Mouse (Mus musculus) skeletal muscle tissue, adult 2 months (tissue): ENCODE data around the gene Slc16a3.

Experiments used
- DNase-seq: peaks from one replicate; pipeline ENCODE4 v3.0.0-alpha.2; 2012; ENCODE audit warnings: low read depth, low spot score

Slc16a3 gene

DNA sequence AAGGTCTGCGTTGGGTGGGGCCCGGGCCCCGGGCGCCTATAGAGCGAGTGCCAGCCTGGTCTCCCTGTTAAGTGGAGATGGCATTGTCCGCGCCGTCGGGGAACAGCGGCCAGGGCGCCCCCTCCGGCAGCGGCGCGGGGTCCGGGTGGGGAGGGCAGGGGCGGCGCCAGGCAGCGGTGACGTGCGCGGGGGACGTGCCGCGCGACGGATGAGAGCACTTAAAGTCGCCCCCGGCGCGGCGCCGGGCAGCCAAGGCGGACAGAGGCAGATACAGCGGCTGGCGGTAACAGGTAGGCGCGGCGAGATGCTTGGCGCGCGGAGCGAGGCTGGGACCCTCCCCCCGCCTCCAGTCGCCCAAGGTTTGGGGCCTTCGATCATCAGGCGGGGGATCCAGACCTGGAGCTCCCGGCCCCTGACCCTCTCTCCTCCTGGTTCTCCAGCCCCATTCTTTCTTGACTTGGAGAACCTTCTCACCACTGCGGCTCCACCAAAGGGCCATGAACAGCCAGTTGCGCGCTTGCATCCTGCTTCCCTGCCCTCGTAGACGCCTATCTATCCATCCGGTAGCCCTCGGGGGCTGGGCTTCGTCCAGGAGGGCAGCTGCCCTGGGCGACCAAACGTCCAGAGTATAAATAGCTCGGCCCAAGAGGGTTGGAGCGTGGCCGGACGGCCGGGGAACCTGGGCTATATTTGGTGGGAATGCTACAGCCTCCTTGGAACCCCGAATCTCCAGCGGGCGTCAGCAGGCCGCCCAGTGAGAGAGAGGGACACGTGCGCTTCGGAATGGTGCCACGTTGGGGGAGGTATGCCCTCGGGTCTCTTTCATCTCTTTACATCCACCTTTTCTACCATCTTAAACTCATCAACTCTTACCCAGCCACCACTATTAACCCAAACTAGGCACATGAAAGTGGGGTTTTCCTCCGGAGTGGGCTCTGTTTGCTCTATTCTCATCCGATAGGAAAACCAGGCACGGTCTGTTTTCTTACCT, 876 bp downstream of the Slc16a3 start:
- DNase-seq = peak; percentile 92

GRCm38 (mm10) chr11:120949863-120950262, 1.6 kb downstream of the Slc16a3 start:
- no peak for DNase-seq

GRCm38 (mm10) chr11:120950281-120951202, 2.3 kb downstream of the Slc16a3 start:
- peak; percentile 97 for DNase-seq

DNA sequence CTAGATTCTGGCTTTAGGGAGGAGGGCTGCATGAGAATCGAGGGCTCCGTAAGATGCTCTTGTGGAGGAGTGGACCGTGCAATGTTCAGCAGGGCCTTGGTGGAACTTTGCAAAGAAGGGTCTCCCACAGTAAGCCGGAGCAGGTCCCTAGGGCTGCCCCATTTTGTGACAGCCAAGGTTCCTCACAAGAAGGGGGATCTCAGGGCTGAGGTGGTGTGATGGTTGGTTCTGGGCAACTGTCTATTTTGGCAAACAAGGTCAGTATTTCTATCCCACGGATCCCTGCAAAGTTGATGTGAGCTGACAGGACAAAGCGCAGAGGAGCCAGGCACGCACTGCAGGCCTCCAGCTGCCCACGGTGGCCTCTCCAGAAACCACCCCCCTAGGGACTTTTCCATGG, 3.0 kb downstream of the Slc16a3 start:
- DNase-seq = no peak

- DNase-seq = peak; percentile 94
These were observed 3.8 kb downstream of the Slc16a3 start for GRCm38 (mm10) chr11:120951731-120952730.

DNA sequence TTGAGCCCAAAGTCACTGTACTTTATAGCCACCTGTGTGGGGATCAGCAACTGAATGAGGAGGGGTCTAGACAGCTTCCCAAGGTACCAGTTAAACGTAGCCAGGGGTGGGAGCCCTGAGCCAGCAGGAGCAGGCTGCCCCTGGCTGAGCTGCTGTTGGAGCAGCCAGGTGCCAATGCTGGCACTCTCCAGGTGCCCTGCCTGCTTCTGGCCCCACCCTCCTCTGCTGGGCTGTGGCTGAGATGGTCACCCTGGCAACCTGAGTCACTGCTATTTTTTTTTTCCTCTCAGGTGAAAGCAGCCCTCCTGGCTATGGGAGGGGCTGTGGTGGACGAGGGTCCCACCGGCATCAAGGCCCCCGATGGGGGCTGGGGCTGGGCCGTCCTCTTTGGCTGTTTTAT, 6.7 kb downstream of the Slc16a3 start:
- DNase-seq = no peak

- DNase-seq = no peak
These were observed 7.4 kb downstream of the Slc16a3 start for GRCm38 (mm10) chr11:120955701-120956100.

DNA sequence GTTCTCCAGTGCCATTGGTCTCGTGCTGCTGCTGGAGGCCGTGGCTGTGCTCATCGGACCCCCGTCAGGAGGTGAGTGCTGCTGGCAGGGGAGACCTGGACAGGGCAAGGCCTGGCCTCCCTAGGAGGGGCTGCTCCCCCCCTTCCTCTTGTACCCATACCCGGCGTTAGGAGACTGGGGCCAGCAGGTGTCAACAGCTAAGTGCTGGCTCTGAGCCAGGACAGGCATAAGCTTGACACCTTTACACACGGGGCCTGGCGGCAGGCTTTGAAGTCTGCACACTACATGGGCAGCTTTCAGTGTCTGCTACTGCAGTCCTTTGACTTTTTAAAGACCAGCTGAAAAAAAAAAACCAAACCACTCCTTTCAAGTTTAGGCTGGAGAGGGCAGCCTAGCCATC, 8.8 kb downstream of the Slc16a3 start:
- no peak for DNase-seq

DNA sequence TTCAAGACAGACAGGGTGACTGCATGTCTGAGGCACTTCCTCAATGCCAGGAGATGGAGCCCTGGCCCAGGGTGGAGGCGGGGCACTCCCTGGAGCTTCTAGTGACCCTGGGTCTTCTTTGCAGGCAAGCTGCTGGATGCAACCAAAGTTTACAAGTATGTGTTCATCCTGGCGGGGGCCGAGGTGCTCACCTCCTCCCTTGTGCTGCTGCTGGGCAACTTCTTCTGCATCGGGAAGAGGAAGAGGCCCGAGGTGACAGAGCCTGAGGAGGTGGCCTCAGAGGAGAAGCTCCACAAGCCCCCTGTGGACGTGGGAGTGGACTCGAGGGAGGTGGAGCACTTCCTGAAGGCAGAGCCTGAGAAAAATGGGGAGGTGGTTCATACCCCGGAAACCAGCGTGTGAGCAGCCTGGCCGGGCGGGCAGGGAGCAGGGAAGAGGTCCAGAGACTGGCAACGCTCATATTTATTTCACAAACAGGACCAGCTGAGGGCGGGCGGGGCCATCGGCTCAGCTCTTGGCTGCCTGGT, 9.5 kb downstream of the Slc16a3 start:
- DNase-seq = no peak

DNA sequence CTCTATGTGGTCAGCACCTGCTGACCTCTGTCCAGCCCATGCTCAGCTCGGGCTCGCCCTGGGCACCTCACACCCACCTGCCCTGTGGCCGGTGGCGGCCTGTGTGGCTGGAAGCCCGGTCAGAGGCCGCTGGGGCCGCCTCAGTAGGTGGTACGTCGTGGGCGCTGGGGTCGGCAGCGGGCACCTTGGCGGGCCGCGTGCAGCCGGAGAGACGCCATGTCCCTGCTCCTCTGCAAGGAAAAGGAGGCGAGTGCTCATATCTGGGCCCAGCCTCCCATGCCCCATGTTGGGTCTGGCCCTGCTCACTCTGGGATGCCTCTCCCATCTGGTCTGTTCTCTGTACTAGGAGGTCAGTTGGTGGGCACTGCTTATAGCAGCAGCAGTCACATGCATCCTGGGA, 10.8 kb downstream of the Slc16a3 start:
- DNase-seq = no peak

DNA sequence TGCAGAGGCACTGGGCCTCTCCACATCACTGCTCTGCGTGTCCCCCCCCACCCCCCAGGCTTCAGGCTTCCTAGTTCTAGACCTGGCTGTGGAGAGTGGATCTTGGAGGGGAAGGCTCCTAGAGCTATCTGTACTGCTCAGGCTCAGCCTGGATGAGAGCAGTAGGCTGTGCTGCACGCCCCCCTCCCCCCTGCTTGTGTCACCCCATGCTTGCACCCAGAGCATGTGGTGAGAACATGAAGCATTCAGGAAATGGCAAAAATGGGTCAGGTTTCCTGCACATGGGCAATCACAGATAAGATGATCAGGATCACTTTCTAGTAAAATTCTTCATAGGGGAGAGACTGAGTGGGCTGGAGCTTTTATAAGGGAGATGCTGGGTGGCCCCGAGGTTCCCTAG, 11.3 kb downstream of the Slc16a3 start:
- no peak for DNase-seq

DNA sequence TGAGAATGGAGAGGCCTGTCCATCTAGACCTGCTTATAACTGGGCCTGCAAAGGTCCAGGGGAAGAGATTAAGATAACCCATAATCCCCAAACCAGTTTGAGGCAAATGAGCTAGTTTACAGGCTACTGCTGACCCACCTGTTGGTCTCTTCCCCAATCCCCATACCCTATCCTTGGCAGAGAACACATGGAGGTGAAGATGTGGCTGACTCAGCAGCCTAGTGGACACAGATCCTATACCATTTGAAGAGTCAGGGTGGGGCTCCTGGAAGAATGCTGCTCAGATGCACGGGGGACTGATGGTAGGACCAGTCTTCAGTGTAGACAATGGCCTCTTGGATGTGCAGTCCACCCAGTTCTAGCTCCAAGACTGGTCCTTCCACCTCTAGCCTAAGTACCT, 12.0 kb downstream of the Slc16a3 start:
- no peak for DNase-seq

- DNase-seq = no peak
These were observed 13.3 kb downstream of the Slc16a3 start for GRCm38 (mm10) chr11:120961594-120961993.

- no peak for DNase-seq
These were observed 13.9 kb downstream of the Slc16a3 start for GRCm38 (mm10) chr11:120962050-120962771.

DNA sequence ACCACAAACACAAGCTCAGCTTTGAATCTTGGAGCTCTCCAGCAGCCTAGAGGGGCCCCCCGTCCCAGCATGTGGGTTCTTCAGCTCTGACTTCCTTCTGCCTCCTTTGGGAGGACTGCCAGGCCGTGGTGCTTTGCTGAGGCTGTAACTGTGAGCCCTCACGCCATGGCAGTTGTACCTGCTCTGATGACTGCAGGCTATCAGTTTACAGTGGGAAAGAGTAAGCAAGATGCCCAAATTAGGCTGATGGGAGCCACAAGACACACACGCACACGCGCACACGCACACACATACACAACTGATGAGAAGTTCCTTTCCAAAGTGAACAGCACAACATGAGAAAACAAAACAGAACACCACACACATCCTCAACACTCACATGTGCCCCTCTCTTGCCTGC, 14.6 kb downstream of the Slc16a3 start:
- DNase-seq = peak; percentile 62

GRCm38 (mm10) chr11:120964195-120965157, 16.2 kb downstream of the Slc16a3 start:
- no peak for DNase-seq

DNA sequence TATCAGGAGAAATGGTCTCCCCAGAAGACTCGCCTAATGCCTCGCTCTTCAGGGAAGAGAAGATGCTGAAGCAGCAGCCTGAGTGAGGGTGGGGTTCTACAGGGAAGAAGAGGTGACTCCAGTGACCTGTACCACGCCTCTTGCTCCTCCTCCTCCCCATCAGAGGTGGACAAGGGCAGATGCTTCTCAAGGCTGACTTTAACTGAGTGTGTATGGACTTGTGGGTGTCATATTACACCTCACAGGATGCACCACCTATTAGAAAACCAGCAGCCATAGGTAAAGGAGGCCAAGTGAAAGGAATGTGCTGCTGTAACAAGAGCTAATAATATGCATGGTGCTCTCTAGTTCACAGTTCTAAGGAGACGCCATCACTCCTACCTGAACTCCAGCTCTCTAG, 17.3 kb downstream of the Slc16a3 start:
- no peak for DNase-seq

DNA sequence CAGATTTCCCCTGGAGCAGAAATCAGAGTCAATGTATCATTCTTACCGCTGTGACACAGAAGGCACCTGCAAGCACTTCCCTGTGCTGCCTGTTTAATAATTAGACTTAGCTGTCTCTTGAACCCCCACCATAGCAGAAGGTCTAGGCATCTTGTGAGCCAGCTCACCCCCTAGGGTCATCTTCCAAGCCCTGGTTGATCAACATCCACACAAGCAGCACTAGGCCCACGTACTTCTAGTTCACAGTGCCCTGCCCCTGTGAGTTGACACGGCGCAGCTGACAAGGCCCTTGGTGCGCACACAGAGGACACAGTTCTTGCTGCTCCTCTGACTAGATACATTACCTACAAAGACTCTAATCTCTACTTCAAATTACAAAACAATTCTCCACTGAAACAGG, 21.5 kb downstream of the Slc16a3 start:
- no peak for DNase-seq

- DNase-seq = no peak
These were observed 23.0 kb downstream of the Slc16a3 start for GRCm38 (mm10) chr11:120971237-120971636.
